ENCODE assay signal across 9 mouse cellular contexts in the genomic region with DNA sequence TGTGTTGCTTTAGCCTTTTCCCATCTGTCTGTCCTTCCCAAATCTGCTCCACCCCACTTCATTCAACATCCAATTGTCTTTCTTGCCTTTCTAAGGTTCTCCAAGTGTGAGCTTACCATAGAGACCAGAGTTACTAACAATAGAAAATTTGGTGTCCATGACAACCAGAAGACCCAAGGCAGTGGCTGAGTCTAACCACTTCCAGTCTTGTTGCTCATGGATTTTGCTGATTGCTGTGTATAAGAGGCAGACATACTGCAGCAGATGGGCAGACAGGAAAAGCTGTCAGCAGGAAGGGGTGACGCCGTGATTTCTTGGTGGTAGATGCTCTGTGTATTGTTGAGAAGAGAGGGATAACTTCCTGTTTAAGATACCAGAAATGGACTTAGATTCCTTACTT. TPM values are rescaled to one million over a fixed set of nuclear protein-coding genes. Genes with fewer than 3 reads are reported as not detected.
DNase-seq lines count a peak whose midpoint lies in the region; ATAC-seq lines count a peak whose summit lies in the region.
"Had no signal": no experiment of that assay in that cellular context is flagged by ENCODE, and none has a peak within 500 bp of the region (broad histone marks: within the 10 kb centered on the region; RNA-seq: fewer than 3 reads in every experiment).

No protein-coding gene starts in this region.

- peak; percentile 45; the same call in 1 of the 2 replicates for ATAC-seq in common myeloid progenitor, adult 5-6 weeks (replicated peaks; ENCODE audit: low read depth, poor library complexity, severe bottlenecking)

- peak; percentile 14 for DNase-seq in heart, adult 11 months
- no peak for DNase-seq in heart, postnatal 4 days
- DNase-seq in 416B (ENCODE audit: low read depth), result peak; percentile 18
- peak; percentile 42 to 45 for DNase-seq in layer of hippocampus, postnatal 36 days
- no peak for DNase-seq in natural killer cell, adult 2 months (ENCODE audit: low spot score in 2 of 2)
- no peak for DNase-seq in lung, postnatal 4 days
- no peak for DNase-seq in urinary bladder, postnatal 25 days (ENCODE audit: low spot score)
- DNase-seq: kidney, adult 9 months had no signal

RNA-seq across cellular contexts. Expression of gene Erv3, which starts 23.6 kb away (rescaled TPM):
- total RNA-seq in heart, postnatal 4 days (2021), result not detected
- not detected in 2 replicates for total RNA-seq in common myeloid progenitor, adult 5-6 weeks (2017)
- under 1 TPM; 0.18 to 0.22 TPM for total RNA-seq in layer of hippocampus, postnatal 36 days (2021)

RNA-seq across cellular contexts. Expression of gene Prnp, which starts 26.6 kb away (rescaled TPM):
- 10 to 100 TPM; 83.1 to 85.9 TPM for total RNA-seq in heart, postnatal 4 days (2021)
- 4.0 and 5.5 TPM in 2 replicates for total RNA-seq in common myeloid progenitor, adult 5-6 weeks (2017)
- 100 to 1,000 TPM; 922 to 985 TPM for total RNA-seq in layer of hippocampus, postnatal 36 days (2021)

RNA-seq across cellular contexts. Expression of gene Prn, which starts 26.6 kb away (rescaled TPM):
- 1 to 10 TPM in 1 of 2 experiments, not detected in 1; 2.9 TPM for total RNA-seq in heart, postnatal 4 days (2021)
- not detected in 2 replicates for total RNA-seq in common myeloid progenitor, adult 5-6 weeks (2017)
- total RNA-seq in layer of hippocampus, postnatal 36 days (2021), result not detected

Comparison
In these comparisons a context has a peak if more than half of its experiments do, and no peak if none do; other contexts are left out.
1. DNase-seq: peak in heart, adult 11 months (single experiment), 416B (single experiment) and layer of hippocampus, postnatal 36 days (2 of 2); none in heart, postnatal 4 days (single experiment), natural killer cell, adult 2 months (0 of 2), lung, postnatal 4 days (0 of 2) and urinary bladder, postnatal 25 days (single experiment).
2. RNA of gene Prnp, which starts 26.6 kb away (total RNA-seq): 922 to 985 TPM in layer of hippocampus, postnatal 36 days and 83.1 to 85.9 TPM in heart, postnatal 4 days; 4.0 to 5.5 TPM in common myeloid progenitor, adult 5-6 weeks; every median in the first group is over 10 times any median in the second.